Mouse (Mus musculus) forebrain, postnatal 0 days (tissue): ENCODE measurements around the gene Cldn2. TPM values are rescaled to one million over a fixed set of nuclear protein-coding genes. Genes with fewer than 3 reads are reported as not detected.

Source experiments
- ATAC-seq: fragments of 200-750 bp; cut with Nextera tagmentation; 2 replicates; pipeline ENCODE4 v1.8.0; 2017; ENCODE audit warnings: mild to moderate bottlenecking, moderate library complexity
- DNase-seq: peaks from one replicate; pipeline ENCODE4 v3.0.0-alpha.2; 2015
- H3K27ac ChIP-seq: fragments of 300-500 bp; sonication (generic); 2 replicates; pipeline ENCODE4 v1.5.1; 2014; ENCODE audit warnings: low read depth, mild to moderate bottlenecking, antibody characterized with exemption, low read length, moderate library complexity, mixed read lengths
- H3K27me3 ChIP-seq: fragments of 300-500 bp; sonication (generic); 2 replicates; pipeline ENCODE4 v1.6.1; 2014; ENCODE audit warnings: mild to moderate bottlenecking, low read length, mixed read lengths; ENCODE audit not compliant: insufficient read depth
- H3K36me3 ChIP-seq: fragments of 300-500 bp; sonication (generic); 2 replicates; pipeline ENCODE4 v1.6.1; 2014; ENCODE audit warnings: mild to moderate bottlenecking, moderate library complexity; ENCODE audit not compliant: insufficient read depth
- H3K4me1 ChIP-seq: fragments of 300-500 bp; sonication (generic); 2 replicates; pipeline ENCODE4 v1.6.1; 2014; ENCODE audit warnings: antibody characterized with exemption; ENCODE audit not compliant: insufficient read depth
- H3K4me2 ChIP-seq: fragments of 300-500 bp; sonication (generic); 2 replicates; pipeline ENCODE4 v1.6.1; 2014; ENCODE audit warnings: low read depth, mild to moderate bottlenecking, moderate library complexity
- H3K4me3 ChIP-seq: fragments of 300-500 bp; sonication (generic); 2 replicates; pipeline ENCODE4 v1.5.1; 2014; ENCODE audit warnings: low read depth, low read length, mixed read lengths
- H3K9ac ChIP-seq: fragments of 300-500 bp; sonication (generic); 2 replicates; pipeline ENCODE4 v1.6.1; 2014; ENCODE audit warnings: mild to moderate bottlenecking
- H3K9me3 ChIP-seq: fragments of 300-500 bp; sonication (generic); 2 replicates; pipeline ENCODE4 v1.6.1; 2016; ENCODE audit warnings: low read length
- CTCF ChIP-seq: sonication (generic); IDR thresholded peaks from 2 replicates; pipeline ENCODE4 v1.5.1; 2016; ENCODE audit warnings: antibody characterized with exemption, control low read depth, low read depth
- WGBS: fragments of 180-500 bp; shearing (Covaris S2); extraction: QIAGEN DNeasy Blood & Tissue Kit; methylation state at CpG from one replicate; pipeline ENCODE4 v1.1.7; 2014; 5-methylcytosine and 5-hydroxymethylcytosine counted together
- polyA plus RNA-seq: library from polyadenylated mRNA; unstranded; fragments of >200 nt; fragmentation: Nextera tagmentation; extraction: Ambion mirVana; gene quantifications from 2 replicates; pipeline ENCODE4 v1.2.1, GENCODE M21; 2015
- total RNA-seq: library from RNA; depleted of rRNA; stranded (reverse); fragments of >200 nt; gene quantifications from 2 replicates; pipeline ENCODE4 v1.2.3, GENCODE M21; 2014

Gene Cldn2
- total and polyA plus RNA-seq, 2 experiments from 2014 or later: 0.71 to 2.6 TPM

DNA sequence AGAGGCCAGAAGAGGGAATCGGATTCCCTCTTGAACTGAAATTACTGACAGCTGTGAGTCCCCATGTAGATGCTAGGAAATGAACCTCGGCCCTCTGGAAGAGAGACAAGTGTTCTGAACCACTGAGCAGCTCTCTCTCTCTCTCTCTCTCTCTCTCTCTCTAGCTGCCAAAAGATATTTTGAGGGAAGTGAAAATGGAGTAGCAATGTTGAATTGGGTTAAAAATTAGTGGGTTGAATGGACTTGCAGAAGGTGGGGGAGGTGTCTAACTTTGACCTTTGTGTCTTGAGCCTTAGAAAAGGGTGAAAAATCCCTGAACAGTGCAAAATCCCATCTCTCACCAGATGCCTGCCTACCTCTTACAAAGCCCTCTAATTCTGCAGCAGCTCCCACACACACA is 6.8 kb downstream of the Cldn2 start:
- Histone ChIP-seq H3K9ac (no peak overlapping the region), H3K27ac (no peak overlapping the region), H3K4me1 (no peaks in the 10 kb centered on the region), H3K4me3 (no peak overlapping the region), H3K9me3 (no peaks in the 10 kb centered on the region), H3K4me2 (no peak overlapping the region), H3K27me3 (no peaks in the 10 kb centered on the region), H3K36me3 (no peaks in the 10 kb centered on the region)
- ATAC-seq (no peak), DNase-seq (no peak)
- no peak for TF ChIP-seq CTCF
- WGBS: 77% methylated on average over 2 of the region's 2 CpGs

- ATAC-seq (peak; percentile 89), DNase-seq (peak; percentile 7)
- no peak overlapping the region for H3K9ac ChIP-seq
- H3K9me3 ChIP-seq: no peaks in the 10 kb centered on the region
- H3K4me3 ChIP-seq: no peak overlapping the region
- WGBS: 48% methylated on average over 4 of the region's 4 CpGs
- H3K27me3 ChIP-seq: no peaks in the 10 kb centered on the region
- no peaks in the 10 kb centered on the region for H3K36me3 ChIP-seq
- no peak overlapping the region for H3K27ac ChIP-seq
- no peak for TF ChIP-seq CTCF
- no peaks in the 10 kb centered on the region for H3K4me1 ChIP-seq
- no peak overlapping the region for H3K4me2 ChIP-seq
Observed at GRCm38 (mm10) chrX:139808085-139808484, 7.5 kb downstream of the Cldn2 start.

DNA sequence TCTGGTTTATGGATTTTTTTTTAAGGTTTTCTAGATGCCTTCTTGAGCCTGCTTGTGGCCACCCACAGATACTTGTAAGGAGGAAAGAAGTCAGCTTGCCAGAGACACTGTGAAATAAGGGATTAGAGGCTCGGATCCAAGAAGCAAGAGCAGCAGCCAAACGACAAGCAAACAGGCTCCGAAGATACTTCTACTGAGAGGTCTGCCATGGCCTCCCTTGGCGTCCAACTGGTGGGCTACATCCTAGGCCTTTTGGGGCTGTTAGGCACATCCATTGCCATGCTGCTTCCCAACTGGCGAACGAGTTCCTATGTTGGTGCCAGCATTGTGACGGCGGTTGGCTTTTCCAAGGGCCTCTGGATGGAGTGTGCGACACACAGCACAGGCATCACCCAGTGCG is 7.9 kb downstream of the Cldn2 start:
- H3K9ac ChIP-seq: no peak overlapping the region
- no peak overlapping the region for H3K4me2 ChIP-seq
- no peak overlapping the region for H3K27ac ChIP-seq
- 75% methylated on average over 10 of the region's 10 CpGs for WGBS
- H3K36me3 ChIP-seq: no peaks in the 10 kb centered on the region
- no peaks in the 10 kb centered on the region for H3K9me3 ChIP-seq
- H3K27me3 ChIP-seq: no peaks in the 10 kb centered on the region
- peak; percentile 80 for ATAC-seq
- no peak overlapping the region for H3K4me3 ChIP-seq
- H3K4me1 ChIP-seq: no peaks in the 10 kb centered on the region
- no peak for TF ChIP-seq CTCF
- peak; percentile 26 for DNase-seq

DNA sequence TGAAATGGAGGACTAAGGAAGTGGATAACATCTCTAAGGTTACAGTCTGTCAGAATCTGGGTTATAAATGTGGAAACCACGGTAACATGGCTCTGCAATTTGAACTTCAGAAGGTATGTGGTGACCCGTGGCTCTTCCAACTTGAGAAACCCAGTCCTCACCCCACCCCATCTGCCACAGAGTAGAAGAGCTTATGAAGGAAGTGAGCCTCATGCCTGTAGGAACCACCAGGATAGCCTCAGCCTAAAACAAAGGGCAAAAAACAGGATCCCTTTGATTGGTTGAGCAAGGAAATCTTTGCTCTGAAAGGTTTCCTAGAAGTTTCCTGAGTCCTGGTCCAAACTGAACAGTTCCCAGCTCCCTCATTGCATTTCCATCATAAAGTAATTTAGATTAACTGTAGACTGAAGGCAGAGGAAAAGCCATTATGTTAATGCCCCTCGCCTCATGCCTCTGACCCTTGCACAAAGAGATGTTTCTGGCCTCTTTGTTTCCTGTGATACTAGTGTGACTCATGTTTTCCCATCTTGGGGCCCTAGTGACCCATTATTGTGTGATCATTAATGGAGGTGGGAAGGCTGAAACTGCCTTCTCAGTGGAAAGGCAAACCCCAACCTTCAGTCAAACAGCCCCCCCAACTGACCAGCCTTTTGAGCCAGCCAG is 12.1 kb downstream of the Cldn2 start:
- H3K36me3 ChIP-seq: no peaks in the 10 kb centered on the region
- DNase-seq: no peak
- H3K27me3 ChIP-seq: no peaks in the 10 kb centered on the region
- 82% methylated on average over 3 of the region's 3 CpGs for WGBS
- ATAC-seq: no peak
- no peak overlapping the region for H3K9ac ChIP-seq
- no peaks in the 10 kb centered on the region for H3K9me3 ChIP-seq
- H3K4me1 ChIP-seq: no peaks in the 10 kb centered on the region
- H3K4me3 ChIP-seq: no peak overlapping the region
- TF ChIP-seq CTCF: no peak
- no peak overlapping the region for H3K27ac ChIP-seq
- H3K4me2 ChIP-seq: no peak overlapping the region

- no peak for ATAC-seq
- H3K9ac ChIP-seq: no peak overlapping the region
- H3K36me3 ChIP-seq: no peaks in the 10 kb centered on the region
- no peaks in the 10 kb centered on the region for H3K4me1 ChIP-seq
- no peak overlapping the region for H3K27ac ChIP-seq
- 80% methylated on average over 9 of the region's 9 CpGs for WGBS
- TF ChIP-seq CTCF: no peak
- no peak for DNase-seq
- no peaks in the 10 kb centered on the region for H3K9me3 ChIP-seq
- H3K4me2 ChIP-seq: no peak overlapping the region
- H3K27me3 ChIP-seq: no peaks in the 10 kb centered on the region
- no peak overlapping the region for H3K4me3 ChIP-seq
Observed at GRCm38 (mm10) chrX:139813299-139814002, 12.8 kb downstream of the Cldn2 start.

- Histone ChIP-seq H3K4me3 (no peak overlapping the region), H3K9ac (no peak overlapping the region), H3K27me3 (no peaks in the 10 kb centered on the region), H3K4me1 (no peaks in the 10 kb centered on the region), H3K27ac (no peak overlapping the region), H3K9me3 (no peaks in the 10 kb centered on the region), H3K36me3 (no peaks in the 10 kb centered on the region), H3K4me2 (no peak overlapping the region)
- 94% methylated on average over 8 of the region's 8 CpGs for WGBS
- DNase-seq (no peak), ATAC-seq (no peak)
- TF ChIP-seq CTCF: no peak
Observed at GRCm38 (mm10) chrX:139814018-139814635, 13.5 kb downstream of the Cldn2 start.

DNA sequence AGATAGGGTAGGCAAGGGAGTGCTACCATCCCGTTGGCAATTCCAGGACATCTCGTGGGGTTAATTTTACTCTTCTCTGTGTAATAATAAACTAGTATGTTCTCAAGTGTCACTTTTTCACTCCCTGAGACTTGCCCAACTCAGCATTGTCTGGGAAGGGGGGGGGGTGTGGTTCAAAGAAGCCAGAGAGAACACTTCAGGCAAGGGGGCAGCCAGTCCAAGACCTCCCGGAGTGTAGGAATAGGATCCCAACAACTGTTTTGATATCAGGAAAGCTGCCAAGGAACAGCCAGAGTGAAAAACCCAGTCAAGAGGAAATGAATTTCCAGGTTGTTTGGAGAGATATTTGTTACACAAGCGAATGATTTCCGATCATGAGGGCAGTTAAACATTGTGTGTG is 14.6 kb downstream of the Cldn2 start:
- Histone ChIP-seq H3K4me1 (no peaks in the 10 kb centered on the region), H3K36me3 (no peaks in the 10 kb centered on the region), H3K9ac (no peak overlapping the region), H3K27me3 (no peaks in the 10 kb centered on the region), H3K27ac (no peak overlapping the region), H3K9me3 (no peaks in the 10 kb centered on the region), H3K4me3 (no peak overlapping the region), H3K4me2 (no peak overlapping the region)
- DNase-seq (no peak), ATAC-seq (no peak)
- 78% methylated on average over 5 of the region's 5 CpGs for WGBS
- TF ChIP-seq CTCF: no peak
